Mouse (Mus musculus): Measurements from ENCODE around the gene Ttc36.

Gene Ttc36

DNA sequence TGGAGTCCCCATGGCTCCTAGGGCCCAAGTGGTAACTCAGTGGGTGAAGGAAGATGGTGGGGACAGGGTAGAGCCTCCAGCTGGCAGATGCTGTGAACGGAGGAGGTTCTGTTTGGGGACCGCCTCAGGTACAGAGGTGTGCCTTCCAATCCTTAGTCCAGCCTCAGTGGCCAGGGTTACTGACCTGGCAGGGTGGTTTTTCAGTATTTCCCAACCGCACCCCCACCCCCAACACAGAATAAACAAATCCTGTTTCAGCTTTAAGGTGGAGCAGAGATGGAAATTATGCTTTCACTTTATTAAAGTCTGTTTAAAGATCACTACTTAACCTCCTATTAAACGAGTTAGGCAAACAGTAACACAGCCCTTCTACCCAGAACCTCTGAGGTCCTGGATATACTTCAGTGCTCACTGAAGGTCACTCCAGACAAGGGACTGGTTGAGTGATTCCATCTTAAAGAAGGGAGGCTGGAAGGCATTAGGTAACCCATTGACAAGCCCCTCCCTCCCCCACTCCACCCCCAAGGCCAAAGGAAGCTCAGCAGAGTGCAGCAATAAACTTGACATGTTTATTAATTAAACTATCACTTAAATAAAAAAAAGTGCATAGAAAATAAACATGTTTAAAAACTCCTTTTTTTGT lies at the start of gene Ttc36:
Gene Ttc36, minus strand, starts transcription at position 265 of the 643 bp plus-strand sequence.
- DNase-seq (ENCODE audit: low read depth, low spot score), result no peak

DNA sequence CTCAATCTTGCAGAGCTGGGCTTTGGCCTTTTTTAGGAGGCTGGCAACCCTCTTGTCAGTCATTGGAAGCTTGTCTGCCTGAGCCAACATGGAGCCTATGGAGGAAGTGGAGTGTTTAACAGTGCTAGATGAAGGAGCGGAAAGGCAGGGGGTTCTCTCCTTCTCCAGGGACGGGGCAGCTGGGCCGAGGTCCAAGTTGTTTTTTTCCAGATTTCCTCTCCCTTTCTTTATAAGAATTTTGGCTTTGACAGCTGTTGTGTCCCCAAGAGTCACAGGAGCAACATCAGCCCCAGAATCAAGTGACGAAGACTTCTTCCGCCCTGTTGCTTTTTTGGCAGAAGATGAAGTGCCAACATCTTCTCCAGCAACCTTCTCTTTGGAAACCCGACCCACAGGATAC lies 44.6 kb upstream of the Ttc36 start:
- no peak for DNase-seq (ENCODE audit: low read depth, low spot score)

DNA sequence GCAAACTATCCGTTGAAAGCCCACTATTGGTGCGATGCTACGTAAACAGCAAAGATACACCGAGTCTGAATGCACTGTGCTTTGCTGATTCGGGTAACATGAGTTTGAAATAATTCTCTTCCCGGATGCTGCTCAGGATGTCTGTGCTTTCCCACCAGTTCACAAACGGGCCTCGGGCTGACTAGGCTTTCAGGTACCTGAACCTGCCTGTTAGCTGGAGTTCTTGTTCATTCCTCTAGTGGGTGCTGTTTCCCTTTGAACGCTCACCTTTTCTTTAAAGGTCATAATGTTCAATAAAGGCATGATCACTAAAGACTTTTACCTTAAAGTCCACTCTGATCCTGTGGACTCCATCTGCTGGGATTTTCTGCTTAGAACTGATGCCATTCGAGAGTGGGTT lies 38.4 kb upstream of the Ttc36 start:
- DNase-seq (ENCODE audit: low read depth, low spot score), result peak; percentile 77

DNA sequence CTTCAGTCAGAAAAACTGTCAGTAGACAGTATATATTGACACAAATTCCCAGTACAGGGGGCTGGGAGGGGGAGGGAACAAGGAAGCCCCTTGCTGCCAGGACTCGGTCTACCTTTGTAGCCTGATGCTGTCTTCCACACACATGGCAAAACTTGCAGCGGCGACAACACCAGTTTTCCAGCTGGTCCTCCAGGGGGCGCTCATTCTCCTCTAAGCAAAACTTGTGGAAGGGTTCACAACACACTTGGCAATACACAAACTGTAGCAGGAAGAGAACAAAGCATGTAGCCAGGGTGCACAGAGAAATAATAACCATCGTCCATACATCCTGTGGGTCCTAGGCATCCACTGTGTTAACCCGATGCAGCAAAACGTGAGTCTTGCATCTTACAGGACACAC lies 33.6 kb upstream of the Ttc36 start:
- DNase-seq (ENCODE audit: low read depth, low spot score), result peak; percentile 87

DNA sequence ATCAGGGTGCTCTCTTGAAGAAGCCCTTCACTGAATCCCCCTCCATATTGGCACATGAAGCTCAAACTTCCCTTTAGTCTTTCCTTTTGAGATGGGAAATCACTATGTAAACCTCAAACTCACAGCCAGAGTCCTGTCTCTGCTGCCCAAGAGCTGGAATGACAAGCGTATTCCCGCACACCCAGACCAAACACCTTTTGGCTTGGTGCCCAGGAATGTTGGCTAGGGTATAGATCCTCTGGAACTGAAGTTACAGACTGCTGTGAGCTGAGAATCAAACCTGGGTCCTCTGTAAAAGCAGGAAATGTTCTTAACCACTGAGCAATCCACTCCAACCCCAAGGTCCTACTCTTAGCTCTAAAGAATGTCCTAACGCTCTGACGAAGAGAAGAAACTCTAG lies 29.5 kb upstream of the Ttc36 start:
- no peak for DNase-seq (ENCODE audit: low read depth, low spot score)

DNA sequence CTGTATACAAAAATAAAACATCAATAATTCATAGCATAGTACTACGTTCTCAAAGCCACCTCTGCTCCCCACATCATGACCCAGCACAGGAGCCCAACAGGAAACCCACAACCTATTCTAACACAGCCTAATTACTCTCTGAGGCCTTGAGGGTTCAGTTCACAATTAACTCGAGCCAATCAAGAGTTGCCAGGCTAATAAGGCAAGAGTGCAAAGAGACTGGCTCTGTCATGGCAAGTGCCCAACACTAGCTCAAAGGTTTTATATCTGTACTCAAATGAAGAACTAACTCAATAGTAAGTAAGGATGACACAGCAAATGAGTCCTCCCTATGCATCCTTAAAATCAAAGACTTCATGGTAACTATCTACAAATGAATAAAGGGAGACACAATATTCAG lies 27.6 kb upstream of the Ttc36 start:
- no peak for DNase-seq (ENCODE audit: low read depth, low spot score)

DNA sequence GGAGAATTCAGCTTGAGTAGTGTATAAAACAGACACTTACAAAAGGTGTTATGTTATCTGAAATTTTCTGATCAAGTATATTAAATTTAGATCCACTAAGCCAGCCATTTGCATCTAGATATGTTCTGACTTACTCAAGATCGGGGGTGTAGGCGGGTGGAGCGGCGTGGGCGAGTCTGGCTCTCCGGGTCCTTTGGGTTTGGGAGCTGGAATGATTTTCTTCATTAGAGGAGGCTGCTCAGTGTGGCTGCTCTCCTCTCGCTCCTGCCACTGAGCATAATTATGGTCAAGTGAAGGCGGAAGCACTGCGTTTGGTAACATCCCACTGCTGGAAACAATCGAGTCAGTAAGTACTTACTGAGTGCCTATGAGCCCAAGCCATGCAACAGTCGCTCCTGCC lies 26.1 kb upstream of the Ttc36 start:
- no peak for DNase-seq (ENCODE audit: low read depth, low spot score)

DNA sequence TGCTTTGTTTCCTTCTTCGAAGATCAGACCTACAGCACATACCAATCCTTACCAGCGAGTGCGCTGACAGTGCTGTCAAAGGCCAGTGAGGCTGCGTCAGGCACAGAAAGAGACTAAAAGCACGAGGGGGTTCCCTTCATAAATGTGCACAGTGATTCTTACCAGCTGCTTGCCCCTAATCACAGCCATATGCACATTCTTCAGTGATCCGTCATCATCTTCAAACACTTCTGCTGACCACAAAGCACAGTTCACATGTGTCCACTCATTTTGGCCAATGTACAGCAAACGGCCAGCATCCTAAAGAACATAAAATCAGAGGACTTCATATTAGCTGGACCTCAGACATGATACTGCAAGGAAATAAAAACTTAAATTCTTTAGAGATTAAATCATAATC lies 23.8 kb upstream of the Ttc36 start:
- no peak for DNase-seq (ENCODE audit: low read depth, low spot score)

DNA sequence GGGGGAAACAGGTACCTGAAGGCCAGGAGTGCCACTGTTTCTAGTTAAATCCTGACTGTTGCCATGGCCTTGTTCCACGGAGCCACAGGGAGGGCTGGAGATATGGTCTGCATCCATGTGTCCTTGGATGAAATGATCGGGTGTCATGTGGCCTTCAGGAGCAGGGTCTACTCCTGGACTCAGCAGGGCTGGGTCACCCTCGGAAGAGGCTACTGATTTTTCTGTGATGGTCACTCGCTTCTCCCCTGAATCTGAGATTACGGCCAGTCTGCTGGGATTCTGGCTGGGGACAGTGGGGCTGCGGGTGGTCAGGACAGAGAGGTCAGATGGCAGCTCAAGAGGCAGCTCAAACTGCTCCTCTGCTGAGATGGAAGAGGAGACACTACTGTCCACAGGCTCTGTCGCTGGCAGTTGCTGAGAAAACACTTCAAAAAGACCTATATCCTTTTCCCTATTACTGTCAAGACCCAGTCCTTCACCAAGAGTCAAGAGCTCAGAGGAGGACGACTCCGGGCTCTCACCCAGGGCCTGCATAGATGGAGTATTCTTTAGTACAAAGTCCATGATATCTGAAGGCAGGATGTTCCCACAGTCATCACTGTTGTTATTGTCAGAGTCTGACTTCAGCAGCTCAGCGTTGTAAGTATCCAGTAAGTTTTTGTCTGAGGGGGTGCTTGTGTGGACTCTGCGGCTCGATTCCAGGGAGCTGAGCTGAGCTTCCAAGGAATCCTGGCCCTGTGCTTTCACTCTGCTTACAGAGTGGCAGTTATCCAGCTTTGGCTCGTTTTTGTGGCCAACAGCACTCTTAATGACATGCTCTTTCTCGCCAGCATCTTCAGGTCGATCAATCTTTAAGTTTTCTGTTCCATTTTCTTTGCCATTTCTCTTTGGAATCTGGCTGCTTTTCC lies 17.3 kb upstream of the Ttc36 start:
- no peak for DNase-seq (ENCODE audit: low read depth, low spot score)

DNA sequence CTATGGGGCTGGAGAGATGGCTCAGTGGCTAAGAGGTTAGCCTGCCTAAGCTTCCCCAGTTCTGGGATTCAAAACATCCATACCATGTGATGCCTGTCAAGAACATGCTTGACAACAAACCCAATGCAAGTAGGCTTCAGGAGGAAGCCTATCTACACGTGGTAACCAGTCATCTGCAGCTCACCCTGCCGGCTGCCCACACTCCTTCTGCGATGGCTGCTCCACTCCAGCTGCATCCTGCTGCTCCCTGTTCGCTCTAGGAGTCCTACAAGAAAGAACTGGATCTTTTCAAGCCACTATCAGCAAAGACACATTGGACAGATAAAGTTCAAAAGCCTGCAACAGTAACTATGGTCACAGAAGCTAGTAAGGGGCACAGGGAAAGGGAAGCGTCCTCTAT lies 14.7 kb upstream of the Ttc36 start:
- no peak for DNase-seq (ENCODE audit: low read depth, low spot score)

DNA sequence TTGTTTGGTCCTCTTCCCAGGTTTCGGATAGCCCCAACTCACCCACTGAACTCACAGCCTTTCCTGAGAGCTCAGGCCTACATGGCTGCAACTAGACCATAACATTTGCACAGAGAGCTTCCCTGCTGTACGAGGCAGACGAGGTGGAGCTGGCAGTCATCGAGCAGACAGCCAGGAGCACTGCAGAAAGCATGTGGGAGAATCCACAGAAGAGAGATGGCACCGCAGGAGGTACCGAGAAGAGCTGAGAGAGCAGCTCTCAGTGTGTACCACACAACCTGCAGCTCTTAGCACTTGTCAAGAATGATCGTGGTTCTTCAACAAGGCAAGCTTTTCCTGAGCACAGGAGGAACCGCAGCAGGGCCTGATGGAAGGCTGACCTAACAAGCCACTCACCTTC lies 11.3 kb upstream of the Ttc36 start:
- DNase-seq (ENCODE audit: low read depth, low spot score), result no peak

DNA sequence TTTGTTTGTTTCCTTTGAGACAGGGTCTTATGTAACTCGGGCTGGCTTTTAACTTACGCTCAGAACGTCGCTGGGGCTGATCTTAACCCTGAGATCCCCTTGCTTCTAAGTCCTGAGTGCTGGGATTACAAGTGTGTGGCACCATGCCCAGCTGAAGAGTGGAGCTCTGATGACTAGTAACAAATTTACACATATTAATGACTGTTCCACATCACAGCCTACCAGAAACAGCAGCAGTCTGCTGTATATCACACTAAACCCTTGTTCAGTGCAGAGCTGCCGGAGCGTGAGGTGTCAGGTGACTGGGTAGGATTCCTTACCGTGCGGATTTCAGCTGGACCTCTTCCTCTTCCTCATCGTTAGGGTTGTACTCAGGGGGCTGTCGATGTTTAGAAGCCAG lies 7.4 kb upstream of the Ttc36 start:
- DNase-seq (ENCODE audit: low read depth, low spot score), result no peak

DNA sequence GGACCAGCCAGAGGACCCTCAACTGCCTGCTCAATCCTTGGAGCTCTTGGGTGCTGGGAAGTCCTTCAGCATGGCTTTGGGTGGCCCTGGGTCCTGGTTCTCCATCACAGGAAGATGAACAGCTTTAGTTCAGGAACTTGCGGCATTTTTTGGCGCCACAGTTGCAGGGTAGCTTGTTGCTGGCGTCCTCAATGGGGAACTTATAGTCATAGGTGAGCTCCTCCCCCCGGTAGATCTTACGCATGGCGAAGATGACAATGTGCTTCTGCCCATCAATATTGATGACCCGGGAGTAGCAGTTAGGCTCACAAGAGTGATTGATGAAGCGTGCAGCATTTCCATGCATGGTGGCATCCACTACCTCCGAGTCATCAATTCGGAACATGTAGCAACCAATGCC lies 4.9 kb upstream of the Ttc36 start:
- DNase-seq (ENCODE audit: low read depth, low spot score), result no peak

DNA sequence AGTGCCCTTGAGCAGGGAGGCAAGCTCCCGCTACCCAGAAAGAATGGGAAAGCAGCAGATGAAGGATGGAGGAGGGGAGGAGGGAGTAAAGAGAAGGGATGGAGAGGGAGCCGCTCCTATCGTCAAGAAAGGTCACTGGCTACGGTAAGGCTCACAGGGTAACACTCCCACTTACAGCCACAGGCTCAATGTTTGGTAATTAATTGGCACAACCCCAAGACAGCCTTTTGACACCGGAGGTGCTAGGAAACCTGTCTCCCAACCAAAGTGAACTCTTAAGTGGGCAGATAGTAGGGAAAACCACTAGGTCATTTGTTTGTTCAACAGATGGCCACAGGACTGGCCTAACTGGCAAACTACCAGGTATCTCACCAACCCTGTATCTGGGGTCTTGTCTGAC lies 4.3 kb upstream of the Ttc36 start:
- DNase-seq (ENCODE audit: low read depth, low spot score), result no peak

DNA sequence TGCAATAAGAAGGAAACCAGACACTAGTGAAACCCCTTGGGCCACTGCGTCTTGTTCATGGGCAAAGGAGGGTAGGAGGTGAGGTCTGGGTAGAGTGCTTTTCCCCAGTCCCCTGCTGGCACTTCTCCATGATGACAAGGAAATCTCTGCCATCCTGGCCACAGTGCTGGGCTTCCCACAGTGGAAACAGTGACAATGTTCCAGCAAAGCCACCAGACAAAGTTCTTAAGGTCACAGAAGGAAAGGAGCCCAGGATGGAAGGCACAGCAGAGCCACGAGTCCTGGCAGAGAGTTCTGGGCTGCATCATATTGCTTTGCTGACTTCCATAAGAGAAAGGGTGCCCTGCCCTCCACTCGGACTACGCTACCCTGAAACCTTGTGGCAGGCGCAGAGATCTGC lies 2.7 kb upstream of the Ttc36 start:
- DNase-seq (ENCODE audit: low read depth, low spot score), result no peak

DNA sequence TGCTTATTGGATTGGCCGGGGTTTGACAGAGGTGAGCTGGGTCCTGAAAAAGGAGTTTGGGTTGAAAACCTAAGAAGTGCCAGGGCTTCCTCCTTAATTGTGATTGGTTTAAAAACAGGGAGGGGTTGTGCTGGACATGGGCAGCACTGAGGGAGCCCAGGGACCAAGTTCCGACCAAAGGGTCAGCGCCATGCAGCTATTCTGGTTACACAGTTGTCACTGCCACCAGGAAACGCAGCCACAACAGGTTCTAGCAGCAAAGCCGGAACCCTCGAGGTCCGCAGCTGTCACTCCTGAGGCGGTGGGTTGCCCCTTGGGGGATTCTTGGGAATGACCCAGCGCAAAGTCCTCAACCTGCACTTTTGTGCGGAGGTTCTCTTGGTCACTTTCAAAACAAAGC lies 1.8 kb upstream of the Ttc36 start:
- DNase-seq (ENCODE audit: low read depth, low spot score), result no peak

DNA sequence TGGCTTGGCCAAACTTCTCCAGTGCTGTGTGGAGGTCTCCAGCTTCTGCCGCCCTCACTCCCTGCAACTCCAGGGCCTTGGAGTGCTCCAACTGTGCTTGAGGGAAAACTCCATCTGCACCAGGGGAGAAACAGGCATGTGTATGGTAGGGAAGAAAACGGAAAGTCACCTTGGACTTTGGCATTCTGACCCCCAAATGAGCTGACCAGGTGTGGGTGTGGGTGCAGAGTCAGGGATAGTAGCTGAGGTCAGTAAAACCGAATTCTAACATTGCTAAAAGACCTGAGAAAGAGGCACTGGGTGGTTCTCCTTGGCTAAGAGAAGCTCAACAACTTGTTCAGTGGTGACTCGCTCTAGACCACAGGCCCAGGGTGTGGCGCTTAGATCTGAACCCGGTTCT lies 1.2 kb downstream of the Ttc36 start:
- DNase-seq (ENCODE audit: low read depth, low spot score), result no peak

DNA sequence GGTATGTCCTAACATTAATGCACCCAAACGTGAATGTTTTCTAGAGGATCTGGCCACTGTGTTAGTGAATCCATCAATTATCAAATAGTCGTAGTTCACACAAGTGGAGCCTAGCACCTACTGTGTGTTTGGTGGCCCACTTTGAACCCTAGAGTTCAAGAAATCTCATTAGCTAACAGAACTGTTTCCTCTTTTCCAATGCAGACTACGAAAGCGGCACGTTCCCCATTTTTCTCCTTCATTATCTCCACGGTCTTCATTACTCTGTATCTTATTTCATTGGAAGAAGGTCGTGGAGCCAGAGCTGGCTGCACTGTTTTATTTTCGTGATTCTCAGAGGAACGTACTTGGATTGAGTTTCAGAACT lies 2.9 kb downstream of the Ttc36 start:
- DNase-seq (ENCODE audit: low read depth, low spot score), result no peak

DNA sequence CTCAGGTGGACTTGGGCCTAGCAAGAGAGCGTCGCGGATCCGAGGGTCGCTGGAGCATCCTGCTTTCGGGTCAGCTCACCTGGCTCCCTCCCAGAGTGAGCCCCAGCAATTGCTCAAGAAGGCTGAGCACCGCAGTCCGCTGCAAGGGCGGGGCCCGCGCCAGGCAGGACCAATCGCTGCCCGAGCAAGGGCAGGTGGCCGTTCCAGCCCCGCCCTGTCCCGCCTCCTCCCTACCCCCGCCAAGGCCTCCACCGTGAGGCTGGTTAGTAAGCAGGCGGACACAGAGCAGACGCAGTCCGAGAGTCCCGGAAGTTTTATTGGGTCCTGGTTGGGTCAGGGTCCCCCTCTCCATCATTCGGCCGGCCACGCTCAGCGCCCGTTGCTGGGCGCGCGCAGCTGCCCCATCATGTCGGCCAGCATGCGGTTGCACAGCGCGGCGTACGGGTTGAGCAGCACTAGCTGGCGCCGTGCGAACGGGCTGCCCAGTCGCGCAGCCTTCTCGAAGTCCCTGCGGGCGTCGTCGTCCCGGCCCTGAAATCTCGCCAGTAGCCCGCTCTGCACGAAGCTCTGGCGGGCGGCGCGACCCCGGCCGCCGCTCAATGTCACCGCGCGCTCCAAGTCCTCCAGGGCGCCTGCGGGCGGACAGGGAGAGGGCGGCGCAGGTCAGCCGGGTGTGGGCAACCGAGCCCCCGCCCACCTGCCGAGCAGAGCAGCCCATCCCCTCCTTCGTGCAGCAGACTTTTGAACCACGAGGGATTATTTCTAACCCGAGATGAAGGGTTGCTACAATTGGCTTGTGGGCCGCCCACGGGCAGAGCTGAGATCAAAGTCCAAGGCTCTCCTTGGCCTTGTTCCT lies 3.5 kb downstream of the Ttc36 start, which contains the start of gene Tmem25:
Gene Tmem25, minus strand, starts transcription at position 206 of the 856 bp plus-strand sequence.
- DNase-seq (ENCODE audit: low read depth, low spot score), result peak; percentile 74

DNA sequence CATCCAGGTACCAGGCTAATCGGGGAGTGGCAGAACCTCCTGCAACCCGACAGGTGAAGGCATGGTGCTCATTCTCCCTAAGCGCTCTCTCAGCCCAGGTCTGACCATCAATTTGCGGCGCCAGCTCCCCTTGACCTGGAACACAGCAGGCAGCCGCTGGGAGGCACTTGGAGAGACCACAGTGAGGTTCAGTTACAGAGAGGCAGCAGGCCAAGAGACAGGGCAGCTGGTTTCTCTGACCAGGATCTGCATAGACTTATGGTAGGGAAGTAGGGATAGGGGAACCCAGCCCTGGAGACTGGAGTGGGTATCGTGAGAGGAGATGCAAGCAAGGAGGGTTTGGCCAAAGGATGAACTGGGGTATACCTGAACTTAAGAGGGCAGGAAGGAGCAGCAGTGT lies 4.6 kb downstream of the Ttc36 start:
- no peak for DNase-seq (ENCODE audit: low read depth, low spot score)

DNA sequence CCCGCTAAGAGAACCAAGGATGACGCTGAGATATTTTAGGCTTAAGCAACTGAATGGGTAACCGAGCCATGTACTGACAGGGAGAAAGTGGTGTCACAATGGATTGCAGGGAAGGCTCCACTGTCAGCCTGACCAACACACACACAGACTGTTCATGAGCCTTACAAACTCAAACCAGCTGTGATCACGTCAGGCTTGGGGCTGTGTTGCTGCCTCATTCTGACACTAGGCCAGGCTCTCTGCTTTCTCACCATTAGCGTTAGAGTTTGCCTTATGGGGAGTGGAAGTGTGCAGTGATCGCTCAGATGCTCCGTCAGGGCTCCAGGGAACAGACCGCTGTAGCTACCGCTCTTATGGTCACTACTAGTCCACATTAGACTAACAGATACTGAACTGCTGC lies 10.0 kb downstream of the Ttc36 start:
- no peak for DNase-seq (ENCODE audit: low read depth, low spot score)
